Mouse (Mus musculus): Measurements from ENCODE around the gene Dstyk.

DNA sequence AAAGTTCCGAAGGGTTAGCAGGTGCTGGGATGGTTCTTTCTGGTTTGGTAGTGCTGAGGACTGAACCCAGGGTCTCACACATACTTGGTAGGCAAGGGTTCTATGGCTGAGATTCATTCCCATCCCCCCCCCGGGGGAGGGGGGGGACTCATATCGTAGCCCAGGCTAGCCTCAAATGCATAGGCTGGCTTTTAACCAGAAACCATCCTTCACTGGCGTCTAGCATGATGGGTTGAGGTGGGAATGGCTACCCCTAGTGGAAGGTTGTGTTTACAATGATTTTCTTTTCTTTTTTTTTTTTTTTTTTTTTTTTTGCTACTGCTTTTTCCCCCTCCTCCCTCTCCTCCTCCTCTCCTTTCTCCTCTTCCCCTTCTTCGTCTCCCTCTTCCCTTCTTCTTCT lies 55.2 kb downstream of the Dstyk start:
- TF ChIP-seq POLR2A (IDR thresholded peaks at IDR 0.05; ENCODE audit: low read depth, low read length) (no peak), CTCF (IDR thresholded peaks at IDR 0.05; ENCODE audit: borderline replicate concordance, insufficient read depth, low read length) (no peak)

Data from embryonic fibroblast, embryonic 13.5 days (primary cell).